Mouse (Mus musculus): ENCODE results near the gene Gm21783. TPM values are rescaled to one million over a fixed set of nuclear protein-coding genes. Genes with fewer than 3 reads are reported as not detected.

Gm21783 gene
- polyA plus RNA-seq (2012; rRNA removed) = not detected in 2 replicates

DNA sequence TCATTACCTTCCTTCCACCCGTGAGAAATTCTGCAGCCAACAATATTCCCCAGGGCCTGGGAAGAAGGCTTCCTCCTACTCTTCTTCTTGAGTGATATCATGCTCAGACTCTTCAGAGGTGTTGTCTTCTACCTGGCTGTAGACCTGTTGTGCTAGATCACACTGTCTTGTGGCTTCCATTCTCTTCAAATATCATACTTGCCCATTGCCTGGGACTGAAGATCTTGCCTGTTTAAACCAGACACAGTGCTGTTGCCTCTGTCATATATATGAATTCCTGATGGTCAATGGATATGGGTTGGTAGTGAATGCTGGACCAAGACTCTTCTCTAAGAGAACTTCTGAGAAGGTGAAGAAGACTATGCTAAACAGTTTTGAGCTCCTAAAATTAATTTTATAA lies at the start of gene Gm21783:
TSS of gene Gm21783 (minus strand) at position 101 of the 400 bp plus-strand sequence.

